Mouse (Mus musculus) urinary bladder, postnatal 36 days (tissue): ENCODE results near the gene AB124611.
"Not testable (repeated sequence)": the region's sequence is repeated elsewhere in the genome, so short reads cannot be mapped to it uniquely, and the experiment has no call there.

Experiments
- DNase-seq, 2 experiments: peaks; one replicate each; pipeline ENCODE4 v3.0.0; 2022; ENCODE audit warnings: low spot score in 2 of 2, mixed read lengths in 1 of 2

Gene AB124611

GRCm38 (mm10) chr9:21518690-21519089 is 7.3 kb upstream of the AB124611 start:
- not testable (repeated sequence) for DNase-seq

GRCm38 (mm10) chr9:21525142-21525936 is 637 bp upstream of the AB124611 start:
- no peak for DNase-seq

- no peak for DNase-seq
Measured at GRCm38 (mm10) chr9:21526634-21526944, 613 bp downstream of the AB124611 start.

- no peak for DNase-seq
Measured at GRCm38 (mm10) chr9:21527100-21527801, 1.3 kb downstream of the AB124611 start.

- no peak for DNase-seq
Measured at GRCm38 (mm10) chr9:21527917-21528324, 1.9 kb downstream of the AB124611 start.

- DNase-seq, result no peak
Measured at GRCm38 (mm10) chr9:21536501-21536900, 10.5 kb downstream of the AB124611 start.

- DNase-seq, result no peak
Measured at GRCm38 (mm10) chr9:21537009-21537408, 11.0 kb downstream of the AB124611 start.

GRCm38 (mm10) chr9:21539981-21540753 is 14.2 kb downstream of the AB124611 start:
- no peak for DNase-seq

- not testable (repeated sequence) for DNase-seq
Measured at GRCm38 (mm10) chr9:21542001-21542400, 16.0 kb downstream of the AB124611 start.

- DNase-seq, result no peak
Measured at GRCm38 (mm10) chr9:21545351-21545915, 19.5 kb downstream of the AB124611 start.

- peak; percentile 100 for DNase-seq
Measured at GRCm38 (mm10) chr9:21545916-21546788, 20.2 kb downstream of the AB124611 start.

- no peak for DNase-seq
Measured at GRCm38 (mm10) chr9:21546789-21547074, 20.8 kb downstream of the AB124611 start, which contains the start of gene Carm1. TSS of gene Carm1 (plus strand) at chr9:21546894.

GRCm38 (mm10) chr9:21547075-21547941 is 21.3 kb downstream of the AB124611 start:
- peak; percentile 48 to 54 for DNase-seq

GRCm38 (mm10) chr9:21551049-21551448 is 25.1 kb downstream of the AB124611 start:
- DNase-seq, result no peak

GRCm38 (mm10) chr9:21553607-21554273 is 27.8 kb downstream of the AB124611 start:
- DNase-seq, result no peak

GRCm38 (mm10) chr9:21555198-21555742 is 29.3 kb downstream of the AB124611 start:
- DNase-seq, result no peak

GRCm38 (mm10) chr9:21556996-21557395 is 31.0 kb downstream of the AB124611 start:
- DNase-seq, result no peak

- DNase-seq, result no peak
Measured at GRCm38 (mm10) chr9:21557556-21557955, 31.6 kb downstream of the AB124611 start.

GRCm38 (mm10) chr9:21558366-21558765 is 32.4 kb downstream of the AB124611 start:
- no peak for DNase-seq
